Mouse (Mus musculus): ENCODE data around the gene Rnf2. TPM values are rescaled to one million over a fixed set of nuclear protein-coding genes. Genes with fewer than 3 reads are reported as not detected.

The Rnf2 gene
- total RNA-seq, 2 experiments from 2014 or later: 16.7 to 18.6 TPM

Small RNA genes lying within 50 kb of the gene (microRNA-seq; reads per million reads assigned to microRNA genes)
- gene Mir7682 (ENCODE audit: borderline number of aligned reads in 2 of 2): 0 to 0.72 reads per million in 2 experiments

Other genes starting within 250 kb of the Rnf2 start
- gene Ivns1abp, start 156.5 kb downstream of the Rnf2 start, total RNA-seq (2021): 100 to 1,000 TPM; 774 to 837 TPM
- gene Swt1, start 72.5 kb downstream of the Rnf2 start, total RNA-seq (2021): 1 to 10 TPM; 7.0 to 8.8 TPM
- 10 to 100 TPM; 20.0 to 20.3 TPM for gene Trmt1l, start 72.4 kb downstream of the Rnf2 start, total RNA-seq (2021)
- gene Fam129a, start 70.2 kb upstream of the Rnf2 start, total RNA-seq (2021): 10 to 100 TPM; 12.8 to 18.2 TPM

Data from heart, postnatal 36 days (tissue).